Mouse (Mus musculus) testis, adult 2 months (tissue): Measurements from ENCODE around the gene Lrrc45.

Source experiments
- CTCF ChIP-seq: fragments of 200-500 bp; IDR thresholded peaks from 2 replicates; pipeline ENCODE4 v1.5.1; 2012; ENCODE audit warnings: low read depth, mild to moderate bottlenecking, inconsistent platforms, low read length, moderate library complexity; ENCODE audit not compliant: control insufficient read depth, insufficient read depth, insufficient replicate concordance
- POLR2A ChIP-seq: fragments of 200-500 bp; IDR thresholded peaks from 2 replicates; pipeline ENCODE4 v1.6.1; 2012; ENCODE audit warnings: low read depth, mild to moderate bottlenecking, inconsistent platforms, low read length, moderate library complexity; ENCODE audit not compliant: control insufficient read depth

DNA sequence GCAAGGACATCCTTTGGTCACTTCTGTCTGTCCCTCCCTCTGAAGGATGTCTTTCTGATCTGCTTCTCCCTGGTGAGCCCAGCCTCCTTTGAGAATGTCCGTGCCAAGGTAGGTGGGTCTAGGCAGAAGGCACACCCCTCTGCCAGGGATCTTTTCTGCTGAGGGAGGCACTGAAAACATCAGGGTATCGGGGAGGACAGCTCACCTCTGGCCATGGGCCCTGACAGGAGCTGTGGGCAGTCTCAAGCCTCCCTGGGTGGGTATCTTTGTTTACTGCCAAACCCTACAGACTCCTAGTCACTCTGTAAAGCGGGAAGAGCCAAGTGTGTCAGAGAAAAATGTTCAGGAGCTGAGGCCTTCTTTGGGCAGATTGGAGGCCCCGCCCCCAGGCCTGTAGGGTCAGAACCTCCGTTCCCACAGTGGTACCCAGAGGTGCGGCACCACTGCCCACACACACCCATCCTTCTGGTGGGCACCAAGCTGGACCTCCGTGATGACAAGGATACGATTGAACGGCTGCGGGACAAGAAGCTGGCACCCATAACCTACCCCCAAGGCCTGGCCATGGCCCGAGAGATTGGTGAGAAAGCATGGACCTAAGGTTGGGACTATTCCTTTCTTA, 9.1 kb downstream of the Lrrc45 start:
- TF ChIP-seq CTCF (no peak), POLR2A (no peak)
